Mouse (Mus musculus) splenic B cell, adult 2 months (primary cell): Measurements from ENCODE around the gene Whrn.

ENCODE experiments used
- DNase-seq: peaks from one replicate; pipeline ENCODE4 v3.0.0-alpha.2; 2011; ENCODE audit warnings: low read depth, low spot score
- H3K27me3 ChIP-seq: 2 replicates; pipeline ENCODE4 v1.6.1; 2012; ENCODE audit warnings: mild to moderate bottlenecking, low read length, moderate library complexity, mixed read lengths; ENCODE audit not compliant: control insufficient read depth, poor library complexity, insufficient read depth, severe bottlenecking
- H3K36me3 ChIP-seq: 2 replicates; pipeline ENCODE4 v1.6.1; 2012; ENCODE audit warnings: mild to moderate bottlenecking, low read length, moderate library complexity, mixed read lengths; ENCODE audit not compliant: control insufficient read depth, poor library complexity, insufficient read depth, severe bottlenecking

Whrn gene

DNA sequence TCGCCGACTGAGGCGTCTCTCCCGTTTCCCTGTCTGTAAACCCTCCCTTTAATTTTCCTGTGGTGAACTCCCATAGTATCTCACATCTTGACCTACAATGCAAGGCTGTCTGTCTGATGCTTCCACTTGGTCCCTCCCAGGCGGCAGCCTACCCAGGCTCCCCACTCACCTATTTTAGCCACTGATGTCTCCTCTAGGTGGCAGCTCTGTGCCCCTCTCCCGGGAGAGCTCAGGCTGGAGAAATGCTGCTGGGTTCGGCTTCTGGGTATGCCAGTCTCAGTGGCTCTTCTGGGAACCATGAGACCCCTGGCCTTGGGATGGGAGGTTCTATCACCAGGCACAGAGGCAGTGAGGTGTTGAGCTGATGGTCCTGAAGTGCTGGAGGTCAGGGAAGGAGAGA, 118.3 kb downstream of the Whrn start:
- Histone ChIP-seq H3K36me3 (peaks cover 42% of the 10 kb centered on the region), H3K27me3 (no peaks in the 10 kb centered on the region)
- DNase-seq = no peak

GRCm38 (mm10) chr4:63375367-63375766, 120.4 kb downstream of the Whrn start:
- Histone ChIP-seq H3K27me3 (no peaks in the 10 kb centered on the region), H3K36me3 (peaks cover 55% of the 10 kb centered on the region)
- DNase-seq = no peak

GRCm38 (mm10) chr4:63374331-63374730, 121.5 kb downstream of the Whrn start:
- H3K36me3 ChIP-seq = peaks cover 62% of the 10 kb centered on the region
- H3K27me3 ChIP-seq = no peaks in the 10 kb centered on the region
- no peak for DNase-seq

- Histone ChIP-seq H3K36me3 (peaks cover 62% of the 10 kb centered on the region), H3K27me3 (no peaks in the 10 kb centered on the region)
- DNase-seq = no peak
These were observed 122.4 kb downstream of the Whrn start for GRCm38 (mm10) chr4:63373404-63373803.

DNA sequence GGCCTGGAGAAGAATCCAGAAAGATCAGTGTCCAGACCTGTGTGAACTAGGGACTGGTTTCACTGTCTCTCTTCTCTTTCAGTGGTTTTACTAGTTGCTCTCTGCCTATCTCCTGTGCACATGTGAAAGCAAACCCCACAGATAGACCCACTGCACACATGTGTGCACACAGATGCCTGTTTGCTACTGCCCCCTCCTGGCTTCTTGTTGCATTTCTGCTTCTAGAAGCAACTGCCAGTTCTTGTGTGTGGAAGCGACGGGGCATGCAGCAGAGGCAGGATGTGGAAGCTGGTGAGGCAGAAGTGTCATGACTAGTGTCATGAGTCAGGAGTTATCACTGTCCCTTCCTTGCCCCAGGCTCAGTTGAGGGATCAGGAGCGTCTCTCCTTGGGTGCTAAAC, 123.9 kb downstream of the Whrn start:
- peak; percentile 87 for DNase-seq
- Histone ChIP-seq H3K27me3 (no peaks in the 10 kb centered on the region), H3K36me3 (peaks cover 64% of the 10 kb centered on the region)

- no peaks in the 10 kb centered on the region for H3K27me3 ChIP-seq
- H3K36me3 ChIP-seq = peaks cover 55% of the 10 kb centered on the region
- no peak for DNase-seq
These were observed 124.9 kb downstream of the Whrn start for GRCm38 (mm10) chr4:63370897-63371296.

DNA sequence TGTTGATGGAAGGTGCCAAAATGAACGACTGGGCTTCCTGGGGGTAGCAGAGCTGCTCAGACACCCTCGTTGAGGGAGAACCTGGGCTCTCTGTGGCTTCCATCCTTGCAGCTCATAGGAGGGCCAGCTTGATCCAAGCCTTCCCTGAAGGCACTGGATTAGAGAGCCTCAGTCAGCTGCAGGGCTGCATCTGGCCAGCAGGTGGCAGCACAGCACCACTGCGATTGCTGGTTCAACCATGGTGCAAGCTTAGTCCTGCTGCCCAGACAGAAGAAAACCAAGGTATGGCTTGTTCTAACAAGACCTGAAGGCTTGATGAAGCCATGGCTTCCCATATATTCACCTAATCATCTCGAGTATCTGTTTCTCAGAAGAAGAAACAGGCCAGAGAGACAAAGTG, 127.2 kb downstream of the Whrn start:
- peak; percentile 88 for DNase-seq
- Histone ChIP-seq H3K27me3 (no peaks in the 10 kb centered on the region), H3K36me3 (peaks cover 42% of the 10 kb centered on the region)
